Mouse (Mus musculus) lung, embryonic 16.5 days (tissue): ENCODE data around the gene Zfp82. TPM values are rescaled to one million over a fixed set of nuclear protein-coding genes. Genes with fewer than 3 reads are reported as not detected.

Experiments
- ATAC-seq: fragments of 200-750 bp; cut with Nextera tagmentation; 2 replicates; pipeline ENCODE4 v1.8.0; 2017; ENCODE audit warnings: low read depth, mild to moderate bottlenecking, moderate library complexity
- H3K27ac ChIP-seq: fragments of 300-500 bp; sonication (generic); 2 replicates; pipeline ENCODE4 v1.5.1; 2014; ENCODE audit warnings: mild to moderate bottlenecking, control low read depth, low read length
- H3K27me3 ChIP-seq: fragments of 300-500 bp; sonication (generic); 2 replicates; pipeline ENCODE4 v1.6.1; 2014; ENCODE audit warnings: low read depth, low read length, mixed read lengths; ENCODE audit not compliant: control insufficient read depth, insufficient read depth
- H3K36me3 ChIP-seq: fragments of 300-500 bp; sonication (generic); 2 replicates; pipeline ENCODE4 v1.6.1; 2014; ENCODE audit warnings: low read length; ENCODE audit not compliant: control insufficient read depth, insufficient read depth
- H3K4me1 ChIP-seq: fragments of 300-500 bp; sonication (generic); replicated peaks from 2 replicates; pipeline ENCODE4 v1.6.1; 2014; ENCODE audit warnings: low read length, mixed read lengths; ENCODE audit not compliant: control insufficient read depth, insufficient read depth
- H3K4me2 ChIP-seq: fragments of 300-500 bp; sonication (generic); 2 replicates; pipeline ENCODE4 v1.6.1; 2014; ENCODE audit warnings: low read depth, low read length, control low read depth
- H3K4me3 ChIP-seq: fragments of 300-500 bp; sonication (generic); 2 replicates; pipeline ENCODE4 v1.5.1; 2014; ENCODE audit warnings: mild to moderate bottlenecking, low read length, control low read depth
- H3K9ac ChIP-seq: fragments of 300-500 bp; sonication (generic); 2 replicates; pipeline ENCODE4 v1.6.1; 2014; ENCODE audit warnings: low read length, control low read depth
- H3K9me3 ChIP-seq: fragments of 300-500 bp; sonication (generic); 2 replicates; pipeline ENCODE4 v1.6.1; 2016; ENCODE audit warnings: low read length; ENCODE audit not compliant: control insufficient read depth
- WGBS: fragments of 180-500 bp; shearing (Covaris S2); extraction: QIAGEN DNeasy Blood & Tissue Kit; methylation state at CpG from one replicate; pipeline ENCODE4 v1.1.7; 2014; 5-methylcytosine and 5-hydroxymethylcytosine counted together
- polyA plus RNA-seq: library from polyadenylated mRNA; unstranded; fragments of >200 nt; fragmentation: Nextera tagmentation; extraction: Ambion mirVana; gene quantifications from 2 replicates; pipeline ENCODE4 v1.2.1, GENCODE M21; 2015

Gene Zfp82
- polyA plus RNA-seq, 1 experiment from 2014 or later, result 5.0 TPM

- no peak overlapping the region for H3K4me2 ChIP-seq
- no peak overlapping the region for H3K27ac ChIP-seq
- H3K9ac ChIP-seq, result no peak overlapping the region
- H3K4me1 ChIP-seq, result no peaks in the 10 kb centered on the region
- H3K27me3 ChIP-seq, result no peaks in the 10 kb centered on the region
- ATAC-seq, result no peak
- H3K4me3 ChIP-seq, result no peak overlapping the region
- peaks cover 40% of the 10 kb centered on the region for H3K36me3 ChIP-seq
- 79% methylated on average over 5 of the region's 5 CpGs for WGBS
- no peaks in the 10 kb centered on the region for H3K9me3 ChIP-seq
Measured at GRCm38 (mm10) chr7:30025358-30025757, 47.3 kb downstream of the Zfp82 start.

GRCm38 (mm10) chr7:30023800-30024199, 48.9 kb downstream of the Zfp82 start:
- no peak for ATAC-seq
- Histone ChIP-seq H3K4me1 (no peaks in the 10 kb centered on the region), H3K27me3 (no peaks in the 10 kb centered on the region), H3K9ac (no peak overlapping the region), H3K36me3 (peaks cover 47% of the 10 kb centered on the region), H3K27ac (no peak overlapping the region), H3K9me3 (no peaks in the 10 kb centered on the region), H3K4me3 (no peak overlapping the region), H3K4me2 (no peak overlapping the region)
- WGBS, result 79% methylated on average over 8 of the region's 8 CpGs

- Histone ChIP-seq H3K9ac (no peak overlapping the region), H3K4me3 (no peak overlapping the region), H3K4me1 (no peaks in the 10 kb centered on the region), H3K4me2 (no peak overlapping the region), H3K27ac (no peak overlapping the region), H3K9me3 (no peaks in the 10 kb centered on the region), H3K36me3 (peaks cover 50% of the 10 kb centered on the region), H3K27me3 (no peaks in the 10 kb centered on the region)
- no peak for ATAC-seq
- 94% methylated on average over 9 of the region's 9 CpGs for WGBS
Measured at GRCm38 (mm10) chr7:30023324-30023723, 49.4 kb downstream of the Zfp82 start.

GRCm38 (mm10) chr7:30019543-30019942, 53.2 kb downstream of the Zfp82 start:
- WGBS, result 98% methylated on average over 2 of the region's 2 CpGs
- no peak for ATAC-seq
- Histone ChIP-seq H3K27me3 (no peaks in the 10 kb centered on the region), H3K4me2 (no peak overlapping the region), H3K9ac (no peak overlapping the region), H3K4me1 (no peaks in the 10 kb centered on the region), H3K4me3 (no peak overlapping the region), H3K36me3 (peaks cover 62% of the 10 kb centered on the region), H3K27ac (no peak overlapping the region), H3K9me3 (no peaks in the 10 kb centered on the region)

GRCm38 (mm10) chr7:30017226-30017625, 55.5 kb downstream of the Zfp82 start:
- H3K4me2 ChIP-seq, result no peak overlapping the region
- peaks cover 52% of the 10 kb centered on the region for H3K36me3 ChIP-seq
- 96% methylated on average over 6 of the region's 6 CpGs for WGBS
- H3K27ac ChIP-seq, result no peak overlapping the region
- no peak overlapping the region for H3K9ac ChIP-seq
- ATAC-seq, result no peak
- no peaks in the 10 kb centered on the region for H3K9me3 ChIP-seq
- H3K4me1 ChIP-seq, result no peaks in the 10 kb centered on the region
- H3K27me3 ChIP-seq, result no peaks in the 10 kb centered on the region
- no peak overlapping the region for H3K4me3 ChIP-seq

- Histone ChIP-seq H3K4me3 (no peak overlapping the region), H3K27ac (no peak overlapping the region), H3K4me2 (no peak overlapping the region), H3K27me3 (no peaks in the 10 kb centered on the region), H3K9me3 (no peaks in the 10 kb centered on the region), H3K36me3 (peaks cover 40% of the 10 kb centered on the region), H3K4me1 (no peaks in the 10 kb centered on the region), H3K9ac (no peak overlapping the region)
- 70% methylated on average over 4 of the region's 4 CpGs for WGBS
- peak; percentile 34; the same call in 1 of the 2 replicates for ATAC-seq
Measured at GRCm38 (mm10) chr7:30012956-30013363, 59.7 kb downstream of the Zfp82 start.

GRCm38 (mm10) chr7:30010551-30011195, 62.0 kb downstream of the Zfp82 start:
- Histone ChIP-seq H3K36me3 (peaks cover 35% of the 10 kb centered on the region), H3K4me2 (no peak overlapping the region), H3K9ac (no peak overlapping the region), H3K27me3 (no peaks in the 10 kb centered on the region), H3K27ac (no peak overlapping the region), H3K4me1 (no peaks in the 10 kb centered on the region), H3K4me3 (no peak overlapping the region), H3K9me3 (no peaks in the 10 kb centered on the region)
- 74% methylated on average over 10 of the region's 10 CpGs for WGBS
- no peak for ATAC-seq

- H3K4me1 ChIP-seq, result no peaks in the 10 kb centered on the region
- no peaks in the 10 kb centered on the region for H3K9me3 ChIP-seq
- no peak overlapping the region for H3K27ac ChIP-seq
- WGBS, result 58% methylated on average over 21 of the region's 21 CpGs
- no peak for ATAC-seq
- peaks cover 26% of the 10 kb centered on the region for H3K36me3 ChIP-seq
- no peak overlapping the region for H3K9ac ChIP-seq
- H3K4me2 ChIP-seq, result no peak overlapping the region
- H3K4me3 ChIP-seq, result no peak overlapping the region
- no peaks in the 10 kb centered on the region for H3K27me3 ChIP-seq
Measured at GRCm38 (mm10) chr7:30009321-30010085, 63.2 kb downstream of the Zfp82 start.

- H3K27ac ChIP-seq, result peak overlapping the region; percentile 39; the same call in 1 of the 2 replicates
- peaks cover 18% of the 10 kb centered on the region for H3K36me3 ChIP-seq
- 71% methylated on average over 6 of the region's 6 CpGs for WGBS
- no peaks in the 10 kb centered on the region for H3K27me3 ChIP-seq
- no peak overlapping the region for H3K4me2 ChIP-seq
- H3K4me1 ChIP-seq, result no peaks in the 10 kb centered on the region
- no peak overlapping the region for H3K4me3 ChIP-seq
- no peaks in the 10 kb centered on the region for H3K9me3 ChIP-seq
- no peak overlapping the region for H3K9ac ChIP-seq
- ATAC-seq, result no peak
Measured at GRCm38 (mm10) chr7:30008020-30008690, 64.5 kb downstream of the Zfp82 start.
